Mouse (Mus musculus): ENCODE measurements around the gene Tmem184a.

The Tmem184a gene

GRCm38 (mm10) chr5:139813126-139813490 lies 6.6 kb downstream of the Tmem184a start:
- no peak for DNase-seq (ENCODE audit: low read depth, low spot score)

DNA sequence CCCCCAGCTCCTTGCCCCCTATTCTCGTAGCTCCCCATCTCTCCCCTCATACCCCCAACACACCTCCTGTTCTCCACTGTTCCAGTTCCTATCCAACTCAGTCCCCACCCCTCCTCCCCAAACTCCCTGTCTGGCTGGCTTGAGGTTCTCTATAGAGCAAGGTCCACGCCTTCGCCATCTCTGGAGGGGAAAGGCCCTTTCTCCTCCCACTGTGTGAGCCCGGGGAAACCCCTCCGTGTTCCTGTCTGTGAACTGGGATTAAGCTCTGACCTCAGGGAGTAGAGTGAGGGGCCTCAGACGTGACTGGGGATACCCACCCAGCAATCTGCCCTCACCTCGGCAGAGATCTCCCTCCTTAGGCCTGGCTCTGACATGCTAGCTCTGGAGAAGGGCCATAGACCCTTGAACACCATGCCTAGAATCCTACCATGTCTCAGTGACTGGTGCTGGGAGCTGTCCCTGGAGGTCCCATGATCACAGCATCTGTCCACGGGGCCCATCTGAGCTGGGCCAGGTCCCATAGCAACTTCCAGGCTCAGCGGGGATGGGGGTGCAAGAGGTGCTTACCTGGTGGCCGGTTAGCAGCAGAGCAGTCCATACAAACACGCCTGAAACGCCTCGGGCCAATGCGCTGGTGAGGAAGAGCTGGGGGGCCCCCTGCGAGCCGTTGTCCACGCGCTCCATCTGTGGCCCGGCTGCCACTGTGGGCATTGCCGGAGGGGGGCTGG lies 7.2 kb downstream of the Tmem184a start:
- no peak for DNase-seq (ENCODE audit: low read depth, low spot score)

DNA sequence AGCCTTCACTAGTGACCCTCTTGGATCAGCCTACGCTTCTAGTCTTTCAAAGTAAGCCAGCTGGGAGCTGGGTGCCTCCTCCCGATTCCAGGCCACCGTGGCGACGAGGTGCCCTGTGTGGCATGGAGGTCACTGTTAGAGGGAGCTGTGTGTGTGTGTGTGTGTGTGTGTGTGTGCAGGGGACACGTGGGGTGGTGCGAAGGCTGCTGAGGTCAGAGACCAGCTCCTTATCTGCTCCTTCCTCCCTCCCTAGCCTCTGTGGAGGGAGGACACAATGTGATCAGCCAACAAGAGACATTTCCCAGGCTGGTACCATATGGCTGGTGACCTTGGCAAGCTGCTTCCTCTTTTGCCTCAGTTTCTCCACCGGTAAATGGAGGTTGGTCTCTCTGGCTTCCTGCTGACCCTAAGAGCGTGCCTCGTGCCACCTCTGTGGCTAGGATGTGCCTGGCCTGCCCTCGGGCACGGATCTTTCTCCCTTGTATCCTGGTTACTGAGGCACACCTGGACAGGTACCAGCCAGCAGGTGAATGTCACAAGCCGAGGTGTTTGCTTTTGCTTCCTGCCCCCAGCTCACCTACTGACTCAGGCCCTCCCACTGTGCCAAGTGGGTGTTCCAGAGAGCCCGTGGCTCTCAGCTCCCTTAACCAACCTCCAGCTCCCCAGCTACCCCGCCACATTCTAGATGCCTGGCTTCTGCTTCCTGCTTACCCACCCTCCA lies 7.9 kb downstream of the Tmem184a start:
- no peak for DNase-seq (ENCODE audit: low read depth, low spot score)

DNA sequence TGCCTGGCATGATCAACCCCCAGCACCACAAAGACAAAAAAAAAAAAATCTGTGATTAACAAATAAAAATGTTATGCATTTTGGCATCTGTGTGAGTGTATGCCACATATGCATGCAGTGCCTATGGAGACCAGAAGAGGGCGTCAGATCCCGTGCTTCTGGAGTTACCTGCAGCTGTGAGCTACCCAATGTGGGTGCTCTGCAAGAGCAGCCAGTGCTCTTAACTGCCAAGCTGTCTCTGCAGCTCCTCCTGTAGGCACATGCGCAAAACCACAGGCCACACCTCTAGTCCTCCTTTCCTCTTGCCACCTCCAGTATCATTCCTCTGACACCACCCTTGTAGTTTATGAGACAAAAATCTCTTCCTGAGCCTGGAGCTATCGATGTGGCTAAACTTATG lies 10.3 kb downstream of the Tmem184a start:
- no peak for DNase-seq (ENCODE audit: low read depth, low spot score)

GRCm38 (mm10) chr5:139805924-139806323 lies 13.8 kb downstream of the Tmem184a start:
- DNase-seq (ENCODE audit: low read depth, low spot score) = no peak

GRCm38 (mm10) chr5:139804573-139805111 lies 15.1 kb downstream of the Tmem184a start:
- DNase-seq (ENCODE audit: low read depth, low spot score) = no peak

DNA sequence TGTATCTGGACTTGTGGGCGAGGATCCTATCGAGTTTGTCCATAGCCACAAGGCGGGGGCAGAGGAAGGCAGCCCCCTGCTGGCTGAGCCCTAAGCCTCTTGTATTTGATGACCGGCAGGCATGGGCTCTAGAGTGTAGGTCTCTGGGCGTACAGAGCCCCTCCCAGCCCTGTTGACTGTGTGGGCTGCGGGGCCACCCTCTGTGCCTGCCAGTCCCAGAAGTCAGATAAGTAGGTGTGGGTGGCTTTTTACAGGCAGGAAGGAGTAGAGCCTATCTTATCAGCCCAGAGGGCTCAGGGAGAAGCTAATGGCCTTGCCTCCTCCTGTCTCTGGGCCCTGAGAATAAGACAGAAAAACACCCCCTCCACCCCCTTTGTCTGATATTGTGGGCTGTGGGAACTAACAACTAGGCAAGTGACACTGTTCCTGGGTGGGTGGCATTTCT lies 15.6 kb downstream of the Tmem184a start:
- no peak for DNase-seq (ENCODE audit: low read depth, low spot score)

DNA sequence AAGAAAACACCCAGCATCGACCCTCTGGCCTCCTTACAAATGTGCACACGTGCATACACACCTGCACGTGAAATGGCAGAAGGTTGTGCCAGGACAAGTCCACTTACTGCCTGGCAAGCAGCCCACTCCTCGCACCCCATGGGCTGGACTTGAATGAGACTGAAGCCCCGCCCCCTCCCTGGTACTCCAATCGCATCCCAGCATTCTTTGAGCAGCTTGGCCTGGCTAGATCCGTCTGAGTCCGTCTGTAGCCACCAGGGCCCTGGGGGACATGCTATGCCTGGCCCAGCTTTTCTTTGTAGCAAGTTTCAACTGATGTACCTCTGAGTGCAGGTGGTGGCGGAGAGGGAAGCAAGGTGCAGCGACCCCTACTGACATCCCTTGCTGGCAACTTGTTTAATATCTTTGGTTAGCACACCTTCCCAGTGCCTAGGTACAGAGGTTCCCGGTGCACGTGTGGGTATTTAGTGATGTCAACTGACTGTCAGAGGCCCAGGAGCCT lies 16.1 kb downstream of the Tmem184a start:
- no peak for DNase-seq (ENCODE audit: low read depth, low spot score)

DNA sequence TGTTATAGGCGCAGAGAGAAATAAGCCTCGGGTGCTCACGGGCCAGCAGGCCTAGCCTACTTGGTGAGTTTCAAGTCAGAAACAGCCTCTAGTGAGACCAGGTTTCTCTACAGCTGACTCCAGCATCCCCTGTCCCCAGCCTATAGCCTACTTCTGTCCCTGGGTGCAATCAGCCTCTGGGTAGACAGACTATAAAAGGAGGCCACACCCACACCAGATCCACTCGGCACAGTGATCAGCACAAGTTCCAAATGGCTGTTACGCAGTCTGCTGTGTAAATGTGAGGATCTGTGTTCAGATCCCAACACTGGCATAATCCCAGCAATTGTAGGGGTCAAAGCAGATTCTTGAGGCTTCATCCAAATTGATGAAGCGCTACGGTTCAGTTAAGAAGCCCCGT lies 16.6 kb downstream of the Tmem184a start:
- no peak for DNase-seq (ENCODE audit: low read depth, low spot score)

DNA sequence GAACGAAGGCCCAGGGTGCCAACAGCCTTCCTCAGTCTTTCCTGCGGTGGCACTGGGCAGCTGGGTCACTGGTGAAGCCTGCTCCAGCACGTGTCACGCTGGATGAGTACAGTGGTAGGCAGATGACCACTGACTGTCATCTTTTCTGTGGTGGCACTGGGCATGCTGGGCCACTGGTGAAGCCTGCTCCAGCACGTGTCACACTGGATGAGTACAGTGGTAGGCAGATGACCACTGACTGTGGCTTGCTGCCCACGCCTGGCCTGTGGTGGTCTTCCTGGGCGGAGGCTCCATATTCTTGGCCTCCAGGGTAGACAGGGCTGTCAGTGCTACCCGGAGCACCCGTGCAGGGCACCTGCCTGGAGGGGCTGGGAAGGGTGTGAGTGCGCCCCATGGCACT lies 17.8 kb downstream of the Tmem184a start:
- DNase-seq (ENCODE audit: low read depth, low spot score) = no peak

DNA sequence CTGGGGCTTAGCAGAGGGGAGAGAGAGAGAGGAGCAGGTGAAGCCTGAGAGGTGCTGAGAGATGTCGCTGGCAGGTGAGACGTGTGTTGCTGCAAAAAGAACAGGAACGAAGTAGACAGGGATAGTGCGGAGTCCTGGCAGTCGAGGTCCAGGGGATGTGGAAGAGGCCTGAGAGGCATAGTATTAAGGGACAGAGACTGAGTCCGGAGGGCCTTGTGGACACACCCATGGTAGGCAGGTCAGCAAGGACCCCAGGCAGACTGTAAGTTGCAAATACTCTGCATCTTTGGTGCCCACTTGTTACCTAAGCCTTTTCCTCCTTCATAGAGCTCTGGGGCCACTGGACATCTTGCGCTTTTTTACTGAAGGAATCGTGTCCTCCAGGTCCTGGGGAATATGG lies 18.5 kb downstream of the Tmem184a start:
- DNase-seq (ENCODE audit: low read depth, low spot score) = no peak

DNA sequence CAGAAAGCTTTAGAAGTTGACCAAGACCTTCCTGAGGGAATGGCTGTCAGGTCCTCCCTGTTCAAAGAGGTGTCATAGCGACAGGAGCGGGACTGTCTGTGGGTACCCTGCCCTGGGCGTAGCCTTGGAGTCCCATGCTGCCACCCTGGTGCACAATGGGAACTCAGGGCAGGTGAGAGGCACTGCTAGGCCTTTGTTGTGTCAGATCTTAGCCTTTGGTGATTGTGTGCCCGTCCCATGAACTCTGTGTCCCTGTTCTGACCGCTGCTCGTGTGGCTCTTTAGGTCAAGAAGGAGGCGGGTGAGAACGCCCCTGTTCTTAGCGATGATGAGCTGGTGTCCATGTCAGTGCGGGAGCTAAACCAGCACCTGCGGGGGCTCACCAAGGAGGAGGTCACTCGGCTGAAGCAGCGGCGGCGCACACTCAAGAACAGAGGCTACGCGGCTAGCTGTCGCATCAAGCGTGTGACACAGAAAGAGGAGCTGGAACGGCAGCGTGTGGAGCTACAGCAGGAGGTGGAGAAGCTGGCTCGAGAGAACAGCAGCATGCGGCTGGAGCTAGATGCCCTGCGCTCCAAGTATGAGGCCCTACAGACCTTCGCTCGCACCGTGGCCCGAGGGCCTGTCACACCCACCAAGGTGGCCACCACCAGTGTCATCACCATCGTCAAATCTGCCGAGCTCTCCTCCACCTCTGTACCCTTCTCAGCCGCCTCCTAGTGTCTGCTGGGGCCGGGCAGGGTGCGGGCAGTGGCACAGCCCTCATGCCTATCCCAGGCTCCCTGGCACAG lies 19.7 kb downstream of the Tmem184a start:
- DNase-seq (ENCODE audit: low read depth, low spot score) = no peak

- no peak for DNase-seq (ENCODE audit: low read depth, low spot score)
These were observed 20.7 kb downstream of the Tmem184a start for GRCm38 (mm10) chr5:139799041-139799440.

DNA sequence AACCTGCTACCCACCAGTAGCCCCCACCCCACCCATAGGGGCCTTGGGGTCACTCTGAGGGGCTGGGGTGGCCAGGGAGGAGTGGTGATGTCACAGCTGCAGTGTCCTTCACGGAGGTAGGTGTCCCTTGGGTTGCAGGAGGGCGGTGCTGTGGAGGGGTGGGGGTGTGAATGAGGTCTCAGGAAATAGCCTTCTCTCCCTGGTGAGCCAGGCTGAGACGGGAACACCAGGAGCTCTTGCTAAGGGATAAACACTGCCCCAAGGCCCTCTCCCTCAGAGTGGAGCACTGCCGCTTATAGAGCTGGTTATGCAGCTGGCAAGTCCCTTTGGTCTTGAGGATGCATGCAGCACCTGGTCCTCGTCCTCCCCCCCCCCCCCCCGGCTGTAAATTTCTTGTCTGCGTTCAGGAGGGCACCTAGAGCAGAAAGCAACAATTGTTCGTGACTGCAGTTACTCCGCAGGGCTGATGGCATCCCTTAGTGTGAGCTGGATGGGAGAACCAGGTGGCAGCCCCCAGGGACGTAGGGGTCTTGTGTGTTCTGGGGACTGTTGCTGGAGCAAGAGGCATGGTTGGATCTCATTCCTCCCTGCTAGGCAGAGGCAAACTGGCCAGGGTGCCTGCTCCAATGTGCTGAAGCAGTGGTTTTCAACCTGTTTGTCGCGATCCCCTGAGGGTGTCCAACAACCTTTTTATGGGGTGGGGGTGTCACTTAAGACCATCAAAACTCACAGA lies 21.4 kb downstream of the Tmem184a start:
- DNase-seq (ENCODE audit: low read depth, low spot score) = no peak

DNA sequence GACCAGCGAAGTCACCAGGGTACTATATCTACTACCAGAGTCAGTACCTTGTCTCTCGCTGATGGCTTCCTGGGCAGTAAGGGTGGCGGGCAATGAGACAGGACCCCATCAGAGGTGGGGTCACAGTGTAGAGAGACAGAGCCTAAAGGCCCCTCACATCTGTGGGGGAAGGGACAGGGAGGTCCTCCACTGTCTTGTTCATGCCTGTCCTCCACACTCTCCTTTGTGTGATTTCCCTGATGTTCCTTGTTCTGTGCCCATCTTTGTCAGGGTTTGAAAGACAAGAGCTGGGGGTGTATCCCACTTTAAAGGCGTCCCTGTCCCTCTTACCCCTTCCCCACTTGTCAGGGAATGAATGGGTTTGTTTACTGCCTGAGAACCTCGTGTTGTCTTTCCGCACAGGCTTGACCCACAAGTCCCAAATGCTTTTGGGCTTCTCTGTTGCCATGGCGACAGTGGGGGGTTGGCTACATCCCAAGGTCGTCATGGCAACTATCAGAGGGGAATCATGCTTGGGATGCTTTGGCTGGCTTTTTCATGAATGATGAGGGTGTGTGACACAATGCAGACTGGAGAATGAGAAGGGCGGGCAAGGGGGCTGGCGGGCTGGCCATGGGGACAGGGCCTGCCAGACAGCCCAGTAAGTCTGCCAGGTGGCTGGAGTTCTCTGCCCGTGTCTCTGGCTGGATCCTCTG lies 22.1 kb downstream of the Tmem184a start:
- peak; percentile 88 for DNase-seq (ENCODE audit: low read depth, low spot score)

GRCm38 (mm10) chr5:139796900-139797299 lies 22.8 kb downstream of the Tmem184a start:
- DNase-seq (ENCODE audit: low read depth, low spot score) = no peak

DNA sequence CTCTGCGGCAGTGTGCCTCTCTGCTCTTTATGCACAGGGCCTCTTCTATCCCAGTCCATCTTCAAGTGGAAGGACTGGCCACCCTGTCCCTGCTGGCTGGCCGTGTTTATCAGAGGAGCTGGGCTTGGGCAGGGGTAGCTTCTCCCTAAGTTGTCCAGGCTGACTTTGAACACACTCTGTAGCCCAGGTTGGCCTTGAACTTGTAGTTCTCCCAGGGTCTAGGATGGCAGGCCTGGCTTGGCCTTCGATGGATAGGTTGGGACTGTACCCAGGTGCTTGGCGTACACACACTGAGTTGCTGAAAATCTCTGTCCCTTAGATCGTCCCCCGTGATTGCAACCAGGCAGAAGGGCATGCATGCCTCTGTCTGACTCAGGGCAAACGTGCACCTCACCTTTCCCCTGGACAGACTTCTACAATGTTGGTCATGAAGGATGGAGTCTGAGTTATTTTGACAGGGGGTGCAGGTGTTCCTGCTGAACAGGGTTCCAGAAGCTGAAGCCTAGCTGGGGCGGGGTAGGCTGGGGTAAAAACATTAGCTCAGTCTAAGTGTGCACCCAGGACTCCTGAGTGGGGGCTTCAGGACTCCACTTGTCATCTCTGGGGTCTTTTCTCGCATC lies 23.6 kb downstream of the Tmem184a start:
- no peak for DNase-seq (ENCODE audit: low read depth, low spot score)

DNA sequence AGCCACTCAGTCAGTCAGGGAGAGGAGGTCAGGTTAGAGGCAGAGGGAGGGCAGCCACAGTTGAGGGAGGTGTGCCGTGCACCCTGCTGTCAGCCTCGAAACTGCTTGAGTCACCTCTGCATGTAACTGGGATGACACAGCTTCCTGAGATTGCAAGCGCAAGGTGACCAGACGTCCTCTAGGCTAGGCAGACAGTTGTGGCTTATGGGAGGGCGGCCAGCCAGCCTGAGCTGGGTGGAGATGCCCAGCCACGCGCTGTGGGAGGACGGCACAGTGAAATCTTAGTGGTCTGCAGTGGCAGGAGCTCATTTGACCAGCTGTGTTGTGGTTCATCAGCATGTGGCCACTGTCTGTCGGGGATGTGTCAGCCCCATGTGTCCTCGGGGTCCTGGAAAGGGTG lies 24.8 kb downstream of the Tmem184a start:
- DNase-seq (ENCODE audit: low read depth, low spot score) = no peak

GRCm38 (mm10) chr5:139794137-139794536 lies 25.6 kb downstream of the Tmem184a start:
- no peak for DNase-seq (ENCODE audit: low read depth, low spot score)
